Mouse (Mus musculus): ENCODE data around the gene Capg. TPM values are rescaled to one million over a fixed set of nuclear protein-coding genes. Genes with fewer than 3 reads are reported as not detected.

Capg gene
- polyA plus RNA-seq, 1 experiment from 2014 or later = 8.6 TPM

Other genes starting within 250 kb of the Capg start
- gene Sftpb, start 239.8 kb upstream of the Capg start, polyA plus RNA-seq (2014; fragmentation: Nextera tagmentation; extraction: Ambion mirVana) = not detected in 2 replicates
- 47.8 and 60.6 TPM in 2 replicates for gene Usp39, start 199.2 kb upstream of the Capg start, polyA plus RNA-seq (2014; fragmentation: Nextera tagmentation; extraction: Ambion mirVana)
- 14.6 and 16.0 TPM in 2 replicates for gene 0610030E20Rik, start 197.1 kb upstream of the Capg start, polyA plus RNA-seq (2014; fragmentation: Nextera tagmentation; extraction: Ambion mirVana)
- 9.8 and 17.1 TPM in 2 replicates for gene Tmem150a, start 188.9 kb upstream of the Capg start, polyA plus RNA-seq (2014; fragmentation: Nextera tagmentation; extraction: Ambion mirVana)
- 116 and 122 TPM in 2 replicates for gene Rnf181, start 177.4 kb upstream of the Capg start, polyA plus RNA-seq (2014; fragmentation: Nextera tagmentation; extraction: Ambion mirVana)
- gene Vamp5, start 163.9 kb upstream of the Capg start, polyA plus RNA-seq (2014; fragmentation: Nextera tagmentation; extraction: Ambion mirVana) = 3.2 and 15.2 TPM in 2 replicates
- gene Vamp8, start 153.7 kb upstream of the Capg start, polyA plus RNA-seq (2014; fragmentation: Nextera tagmentation; extraction: Ambion mirVana) = 7.2 and 16.9 TPM in 2 replicates
- gene Ggcx, start 130.1 kb upstream of the Capg start, polyA plus RNA-seq (2014; fragmentation: Nextera tagmentation; extraction: Ambion mirVana) = 5.8 and 8.0 TPM in 2 replicates
- gene Mat2a, start 104.8 kb upstream of the Capg start, polyA plus RNA-seq (2014; fragmentation: Nextera tagmentation; extraction: Ambion mirVana) = 318 and 413 TPM in 2 replicates
- gene Sh2d6, start 22.7 kb upstream of the Capg start, polyA plus RNA-seq (2014; fragmentation: Nextera tagmentation; extraction: Ambion mirVana) = 0.98 and 1.1 TPM in 2 replicates
- gene Elmod3, start 54.0 kb downstream of the Capg start, polyA plus RNA-seq (2014; fragmentation: Nextera tagmentation; extraction: Ambion mirVana) = 13.5 and 19.8 TPM in 2 replicates
- 4.2 and 5.1 TPM in 2 replicates for gene Retsat, start 54.1 kb downstream of the Capg start, polyA plus RNA-seq (2014; fragmentation: Nextera tagmentation; extraction: Ambion mirVana)
- 31.6 and 47.1 TPM in 2 replicates for gene Tgoln1, start 72.6 kb downstream of the Capg start, polyA plus RNA-seq (2014; fragmentation: Nextera tagmentation; extraction: Ambion mirVana)
- gene Tcf7l1, start 244.9 kb downstream of the Capg start, polyA plus RNA-seq (2014; fragmentation: Nextera tagmentation; extraction: Ambion mirVana) = 4.1 and 7.8 TPM in 2 replicates

All from midbrain, embryonic 14.5 days (tissue).